Mouse (Mus musculus) MEL-GATA-1-ER (cell line): ENCODE results near the gene Pkp4.

ENCODE experiments used
- DNase-seq: peaks from one replicate; pipeline ENCODE4 v3.0.0-alpha.2; 2012; ENCODE audit warnings: low read depth; ENCODE audit errors: extremely low read depth

The Pkp4 gene

GRCm38 (mm10) chr2:59160605-59160963 lies at the start of gene Pkp4, which contains the start of gene Ccdc148:
Pkp4 (plus strand) TSS chr2:59160850.
Ccdc148 (minus strand) TSS chr2:59160683.
- no peak for DNase-seq

DNA sequence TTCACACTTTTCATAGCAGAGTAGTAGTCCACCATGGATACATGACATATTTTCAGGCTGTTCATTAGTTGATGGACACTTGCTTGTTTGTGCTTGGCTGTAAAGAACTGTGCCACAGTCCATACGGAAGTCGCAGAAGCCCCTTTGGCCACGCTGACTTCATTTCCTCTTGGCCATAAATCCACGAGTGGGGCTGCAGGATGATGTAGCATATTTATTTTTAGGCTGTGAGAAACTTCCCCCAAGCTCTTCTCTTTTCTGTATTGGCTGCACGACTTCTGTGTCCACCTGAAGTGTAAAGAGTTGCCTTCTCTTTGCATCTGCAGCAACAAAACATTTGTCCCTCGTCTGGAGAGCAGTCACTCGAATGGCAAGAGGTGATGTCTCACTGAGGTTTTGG lies 31.6 kb upstream of the Pkp4 start:
- DNase-seq: no peak

DNA sequence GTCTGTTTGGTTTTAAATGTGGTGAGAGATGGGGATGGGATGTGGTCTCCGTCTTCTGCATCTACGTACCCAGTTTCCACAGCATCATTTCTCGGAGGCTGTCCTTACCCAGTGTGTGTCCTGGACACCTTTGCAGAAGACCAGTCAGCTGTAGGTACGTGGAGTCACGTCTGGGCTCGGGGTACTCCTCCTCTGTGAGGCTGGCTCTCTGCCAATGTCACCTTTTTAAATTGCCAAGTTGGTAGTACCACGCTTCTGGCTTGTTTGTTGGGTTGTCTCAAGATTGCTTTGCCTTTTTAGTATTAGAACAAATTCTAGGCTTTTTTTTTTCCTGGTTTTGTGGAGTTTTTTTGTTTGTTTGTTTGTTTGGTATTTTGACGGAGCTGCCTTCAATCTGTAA lies 30.8 kb upstream of the Pkp4 start:
- DNase-seq: no peak

GRCm38 (mm10) chr2:59131044-59131443 lies 29.6 kb upstream of the Pkp4 start:
- DNase-seq: no peak

DNA sequence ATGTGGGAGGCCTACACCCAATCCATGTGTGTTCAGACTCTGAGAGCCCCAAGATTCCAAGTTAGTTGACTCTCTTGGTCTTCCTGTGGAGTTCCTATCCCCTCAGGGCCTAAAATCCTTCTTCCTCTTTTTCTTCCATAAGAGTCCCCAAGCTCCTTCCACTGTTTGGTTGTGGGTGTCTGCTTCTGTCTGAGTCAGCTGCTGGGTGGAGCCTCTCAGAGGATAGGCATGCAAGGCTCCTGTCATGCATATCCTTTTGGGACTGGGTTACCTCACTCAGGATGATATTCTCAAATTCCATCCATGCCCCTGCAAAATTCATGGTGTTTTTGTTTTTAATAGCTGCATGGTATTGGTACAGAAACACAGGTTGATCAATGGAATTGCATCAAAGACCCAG lies 5.2 kb upstream of the Pkp4 start:
- DNase-seq: no peak

DNA sequence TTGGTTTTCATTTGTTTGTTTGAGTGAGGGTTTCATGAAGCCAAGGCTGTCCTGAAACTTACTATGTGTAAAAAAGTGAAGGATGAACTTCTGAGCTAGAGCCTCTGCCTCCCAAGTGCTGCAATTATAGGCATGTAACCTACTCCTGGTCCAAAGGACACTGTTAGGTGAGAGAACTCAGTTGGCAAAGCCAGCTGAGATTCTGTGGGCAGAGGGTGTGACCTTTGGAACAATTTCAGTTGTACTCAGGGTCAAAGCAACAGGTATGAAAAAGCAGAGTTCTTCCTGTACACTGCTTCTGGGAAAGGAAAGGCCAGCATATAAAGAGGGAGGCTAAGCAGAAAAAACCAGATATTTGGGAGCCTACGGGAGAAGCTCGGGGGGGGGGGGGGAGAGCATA lies 2.5 kb upstream of the Pkp4 start:
- no peak for DNase-seq

GRCm38 (mm10) chr2:59159961-59160604 lies 567 bp upstream of the Pkp4 start:
- no peak for DNase-seq

GRCm38 (mm10) chr2:59161021-59161440 lies 381 bp downstream of the Pkp4 start:
- no peak for DNase-seq

DNA sequence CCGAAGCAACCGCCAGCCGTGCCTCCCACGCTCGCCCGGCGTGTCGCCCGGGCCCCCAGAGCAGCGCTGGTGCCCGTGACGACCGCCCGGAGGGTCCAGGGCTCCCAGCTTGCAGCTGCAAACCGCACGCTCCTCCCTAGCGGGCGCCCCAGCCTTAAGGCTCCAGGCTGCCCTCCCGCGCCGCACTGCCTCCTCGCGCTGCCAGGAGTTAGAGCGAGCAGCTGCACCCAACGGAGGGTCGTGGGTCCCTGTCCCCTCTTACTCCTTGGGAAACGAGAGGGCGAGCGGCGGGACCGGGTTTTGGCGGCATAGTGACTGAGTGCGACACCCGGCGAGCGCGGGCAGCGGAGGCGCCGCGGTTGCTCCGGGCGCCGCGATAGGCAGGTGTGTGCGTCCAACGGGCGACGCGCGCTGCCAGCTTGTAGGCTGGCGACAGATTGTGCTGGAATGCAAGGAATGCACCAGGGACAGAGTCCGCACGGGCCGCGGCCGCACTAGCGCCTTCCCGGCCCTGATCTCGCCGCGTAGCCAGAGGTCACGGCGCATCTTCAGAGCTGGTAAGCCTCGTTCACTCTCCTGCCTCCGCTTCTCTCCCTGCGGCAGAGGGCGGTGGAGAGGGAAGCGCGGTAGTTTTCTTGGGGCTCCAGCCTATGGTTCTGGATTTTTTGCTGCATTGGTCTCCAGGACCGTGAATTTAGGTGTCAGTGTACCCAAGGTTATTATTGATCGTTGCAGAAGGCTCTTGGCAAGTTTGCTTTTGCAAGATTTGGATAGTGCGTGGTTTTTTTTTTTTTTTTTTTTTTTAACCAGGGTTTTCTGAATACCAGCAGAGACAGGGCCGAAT lies 1.0 kb downstream of the Pkp4 start:
- DNase-seq: no peak

DNA sequence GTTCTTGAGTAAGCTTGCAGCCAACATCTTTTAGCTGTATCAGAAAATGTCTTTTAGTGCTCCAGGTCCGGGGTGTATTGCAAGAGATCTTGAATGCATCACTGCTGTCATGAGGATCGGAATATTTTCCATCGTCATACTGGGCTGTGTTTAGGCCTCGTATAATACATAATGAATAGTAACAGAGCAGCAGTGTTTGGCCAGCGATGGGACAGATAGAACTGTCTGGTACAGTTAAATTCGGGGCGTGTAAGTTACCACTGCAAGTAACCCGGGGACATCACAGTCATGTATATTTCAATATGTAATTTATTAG lies 1.6 kb downstream of the Pkp4 start:
- DNase-seq: no peak

DNA sequence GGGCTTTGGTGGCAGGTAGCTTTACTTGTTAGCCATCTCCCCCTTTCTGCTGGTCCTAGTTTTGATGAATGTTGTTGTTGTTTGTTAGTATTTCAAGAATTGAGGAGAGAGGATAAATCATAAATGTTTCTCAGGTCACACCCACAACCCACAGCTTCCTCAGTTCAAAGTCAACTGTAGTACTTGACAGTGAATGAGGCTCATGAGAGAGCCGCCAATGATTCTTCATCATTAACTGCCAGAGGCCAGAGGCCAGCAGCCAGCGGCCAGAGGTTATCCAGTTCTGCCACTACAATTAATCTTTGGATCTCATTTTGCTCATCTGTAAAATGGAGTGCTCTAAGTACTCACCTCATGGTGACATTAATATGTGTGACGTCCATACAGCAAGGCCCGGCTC lies 6.3 kb downstream of the Pkp4 start:
- DNase-seq: no peak

GRCm38 (mm10) chr2:59167830-59168229 lies 7.2 kb downstream of the Pkp4 start:
- DNase-seq: no peak

DNA sequence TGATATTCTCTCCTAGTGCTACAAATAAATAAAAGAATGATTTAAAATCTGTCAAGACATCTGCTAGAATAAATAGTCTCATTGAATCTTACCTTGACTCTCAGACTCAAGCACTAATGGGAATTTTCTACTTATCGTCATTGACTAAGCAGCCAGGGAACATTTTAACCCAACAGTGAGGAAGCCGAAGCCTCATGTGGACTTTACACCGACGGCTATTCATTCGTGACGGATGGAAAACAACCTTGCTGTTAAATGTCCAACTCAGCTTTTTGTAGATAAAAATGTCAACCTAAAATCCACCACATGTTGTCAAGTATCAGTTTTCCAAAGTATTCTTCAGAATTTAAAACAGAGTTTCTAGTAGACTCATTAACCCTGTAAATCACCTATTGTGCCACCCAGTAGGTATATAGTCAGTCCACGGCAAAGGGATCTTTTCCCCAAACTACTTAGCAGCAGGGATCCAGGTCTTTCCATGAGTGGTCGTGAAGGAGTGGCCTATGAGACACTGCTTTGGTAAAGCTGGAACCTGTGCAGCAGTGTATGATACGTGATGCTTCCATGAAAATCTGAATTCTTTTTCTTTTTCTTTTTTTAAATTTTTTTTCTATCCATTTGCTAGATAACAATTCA lies 9.0 kb downstream of the Pkp4 start:
- no peak for DNase-seq

GRCm38 (mm10) chr2:59170208-59170589 lies 9.5 kb downstream of the Pkp4 start:
- DNase-seq: no peak

DNA sequence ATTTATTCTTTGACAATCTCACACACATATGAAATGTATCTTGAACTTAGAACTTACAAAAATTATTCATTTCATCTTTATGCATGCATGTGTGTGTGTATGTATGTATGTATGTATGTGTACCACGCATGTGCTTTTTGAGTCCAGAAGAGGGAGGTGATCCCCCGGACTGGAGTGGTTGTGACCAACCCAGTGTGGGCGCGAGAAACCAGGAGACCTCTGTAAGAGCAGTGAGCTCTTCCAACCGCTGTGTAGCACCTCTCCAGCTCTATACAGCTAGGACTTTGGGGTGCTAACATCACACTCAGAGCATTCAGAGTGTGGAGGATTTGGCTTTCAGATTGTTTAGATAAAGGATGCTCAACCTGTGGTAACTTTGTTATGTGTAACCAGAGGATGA lies 9.9 kb downstream of the Pkp4 start:
- DNase-seq: no peak

- DNase-seq: no peak
Observed at GRCm38 (mm10) chr2:59171533-59171932, 10.9 kb downstream of the Pkp4 start.

DNA sequence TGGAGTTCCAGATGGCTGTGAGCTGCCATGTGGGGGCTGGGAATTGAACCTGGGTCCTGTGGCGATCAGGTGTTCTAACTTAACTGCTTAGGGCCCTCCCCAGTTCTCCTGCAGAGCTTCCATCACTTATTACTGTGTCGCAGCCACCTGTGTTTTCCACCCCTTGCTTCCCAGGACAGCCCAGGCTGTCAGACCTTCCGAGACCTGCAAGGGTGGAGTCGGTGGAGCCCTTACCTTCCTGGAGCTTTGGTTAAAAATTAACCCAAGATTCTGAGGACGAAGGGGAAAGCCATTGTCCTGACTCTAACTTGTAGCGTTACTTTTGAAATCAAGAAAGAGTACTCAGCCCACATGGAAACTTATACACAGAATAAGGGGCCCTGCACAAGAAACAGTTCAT lies 15.3 kb downstream of the Pkp4 start:
- DNase-seq: no peak

DNA sequence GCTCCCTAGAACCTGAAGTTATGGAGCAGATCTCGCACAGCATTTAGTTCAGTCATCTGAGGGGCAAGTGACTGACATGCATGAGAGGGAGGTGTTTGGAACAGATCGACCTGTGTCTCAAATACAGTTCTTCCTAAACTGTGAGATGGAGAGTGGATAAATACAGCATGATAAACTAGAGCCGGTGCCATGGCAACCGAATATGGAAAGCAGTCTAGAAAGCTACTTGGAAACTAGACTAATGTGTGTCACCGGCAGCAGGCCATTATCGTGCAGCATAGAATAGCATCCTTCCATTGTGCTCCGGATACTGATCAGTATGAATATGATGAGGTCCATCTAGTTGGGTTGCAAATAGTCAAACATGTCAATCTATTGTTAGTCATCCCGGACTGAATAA lies 17.5 kb downstream of the Pkp4 start:
- DNase-seq: no peak

DNA sequence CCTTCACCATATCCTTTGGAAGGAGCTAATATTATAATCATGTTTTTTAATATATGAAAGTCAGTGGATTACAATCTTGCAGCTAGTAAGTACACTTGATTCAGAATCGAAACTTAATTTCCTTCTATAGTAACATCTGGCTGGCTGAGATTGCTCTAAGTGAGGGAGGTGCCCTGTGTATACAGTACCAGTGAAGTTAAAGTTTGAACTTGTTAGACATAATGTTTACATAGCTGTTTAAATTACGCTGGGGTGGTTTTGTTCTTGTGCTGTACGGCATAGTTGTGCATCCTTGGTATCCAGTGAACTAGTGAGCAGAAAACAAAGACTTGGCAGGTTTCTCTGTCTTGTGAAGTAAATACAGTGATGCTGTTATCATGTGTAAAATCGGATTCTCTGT lies 18.3 kb downstream of the Pkp4 start:
- no peak for DNase-seq

GRCm38 (mm10) chr2:59179487-59179886 lies 18.8 kb downstream of the Pkp4 start:
- DNase-seq: no peak

DNA sequence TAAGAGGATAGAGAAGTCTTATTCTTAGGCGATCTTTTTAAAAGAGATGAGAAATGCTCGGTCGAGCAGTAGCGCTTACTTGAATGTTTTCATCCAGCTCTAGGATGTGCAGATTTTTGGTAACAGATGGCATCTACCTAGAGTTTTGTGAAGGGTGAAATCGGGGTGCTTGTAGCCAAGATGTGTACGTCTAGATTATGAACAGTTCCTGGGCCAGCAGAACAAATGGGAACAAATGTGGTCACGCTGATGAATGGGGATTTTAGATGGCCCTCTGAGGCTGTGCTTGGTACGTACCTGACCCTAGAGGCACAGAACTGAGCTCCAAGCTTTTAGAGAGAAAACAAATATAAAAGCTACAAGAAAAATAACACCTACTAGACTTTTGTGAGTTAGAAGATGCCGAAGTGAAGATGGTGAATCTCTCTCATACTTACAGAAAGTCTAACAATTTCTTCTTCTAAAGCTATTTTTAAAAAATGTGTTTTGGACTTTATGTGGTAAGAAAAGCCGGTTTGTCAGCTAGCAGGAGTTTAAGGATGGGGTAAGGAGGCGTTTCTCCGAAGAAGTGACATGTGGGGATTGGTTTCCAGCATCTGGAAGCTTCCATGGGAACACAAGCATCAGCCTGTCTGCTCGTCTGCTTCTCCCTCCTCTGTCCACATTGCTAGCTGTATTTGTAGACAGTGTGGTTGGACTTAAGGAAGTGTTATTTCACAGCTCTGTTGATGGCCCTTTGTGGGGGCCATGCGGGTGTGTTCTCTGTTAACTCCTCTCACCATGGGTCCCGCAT lies 20.9 kb downstream of the Pkp4 start:
- no peak for DNase-seq

- DNase-seq: no peak
Observed at GRCm38 (mm10) chr2:59183541-59183940, 22.9 kb downstream of the Pkp4 start.
